ENCODE assay signal across 8 mouse cellular contexts in the genomic region with DNA sequence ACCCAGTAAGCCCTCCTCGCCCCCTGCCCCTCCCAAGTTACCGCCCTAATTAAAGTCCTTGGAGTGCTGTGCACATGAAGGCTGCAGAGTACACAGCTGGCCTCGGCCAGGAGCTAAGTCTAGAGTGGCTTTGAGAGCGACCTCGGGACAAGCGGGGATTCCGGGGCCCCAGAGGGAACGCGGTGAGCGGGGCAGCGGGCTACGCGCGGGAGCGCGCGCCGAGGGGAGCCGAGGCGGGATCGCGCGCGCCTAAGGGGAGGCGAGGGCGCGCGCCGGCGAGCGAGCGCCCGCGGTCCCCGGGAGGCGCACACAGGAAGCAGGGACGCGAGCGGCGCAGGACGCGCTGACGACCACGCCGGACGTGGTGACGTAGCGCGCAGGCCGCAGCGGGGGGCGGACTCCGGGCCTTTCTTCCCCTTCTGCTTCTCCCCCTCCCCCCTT. TPM values are rescaled to one million over a fixed set of nuclear protein-coding genes. Genes with fewer than 3 reads are reported as not detected.
DNase-seq lines count a peak whose midpoint lies in the region; ATAC-seq lines count a peak whose summit lies in the region.

TSS of gene R3hdm2 (plus strand) at position 77 of the 441 bp plus-strand sequence.

- peak; percentile 97 for ATAC-seq in inflammation-experienced regulatory T-cells, adult 6 months
- peak; percentile 96 for ATAC-seq in megakaryocyte-erythroid progenitor cell, adult 5-6 weeks (replicated peaks; ENCODE audit: low FRiP score, low TSS enrichment, poor library complexity, severe bottlenecking)

- intact Hi-C loops in gastrocnemius, postnatal 14 days (cut with DNase I; ENCODE audit: low total_unique reads): no loop called here
- intact Hi-C loops in left cerebral cortex, postnatal 10 days (cut with DNase I): no loop called here

- peak; percentile 80 for DNase-seq in adipocyte (ENCODE audit: low spot score)
- DNase-seq in embryo, embryonic 10 days (ENCODE audit: low spot score): peak; percentile 96
- peak; percentile 94 for DNase-seq in gastrocnemius, postnatal 14 days
- peak; percentile 88 to 97 for DNase-seq in left cerebral cortex, postnatal 10 days (ENCODE audit: extremely low spot score in 1 of 2, low spot score in 2 of 2)
- peak; percentile 92 for DNase-seq in right cerebral cortex, postnatal 25 days
- peak; percentile 89 to 90 for DNase-seq in urinary bladder, postnatal 4 days (ENCODE audit: low spot score in 2 of 2)

RNA-seq across cellular contexts. Expression of gene R3hdm2, which starts in this region (rescaled TPM):
- 10 to 100 TPM; 84.1 to 89.2 TPM for total RNA-seq in gastrocnemius, postnatal 14 days (2021)
- polyA plus RNA-seq in inflammation-experienced regulatory T-cells, adult 6 months (2017; shearing (Covaris generic)): 10 to 100 TPM; 11.8 to 17.6 (median 12.0) TPM
- total RNA-seq in left cerebral cortex, postnatal 10 days (2021): 100 to 1,000 TPM; 288 to 322 TPM
- total RNA-seq in megakaryocyte-erythroid progenitor cell, adult 5-6 weeks (2014; fragmentation: Nextera tagmentation): 46.8 and 49.9 TPM in 2 replicates
- total RNA-seq in megakaryocyte-erythroid progenitor cell, adult 5-6 weeks (2017): 25.3 and 38.5 TPM in 2 replicates

Comparison
In these comparisons a context has a peak if more than half of its experiments do, and no peak if none do; other contexts are left out.
1. Peak in every context shown above with its lines: DNase-seq and ATAC-seq.